Mouse (Mus musculus) spleen, adult 2 months (tissue): ENCODE data around the gene Camta1.

Experiments used
- CTCF ChIP-seq: fragments of 200-500 bp; IDR thresholded peaks from 2 replicates; pipeline ENCODE4 v1.5.1; 2011; ENCODE audit warnings: mild to moderate bottlenecking, inconsistent platforms; ENCODE audit not compliant: insufficient read depth, insufficient read length, insufficient replicate concordance; ENCODE audit errors: extremely low read depth
- POLR2A ChIP-seq: fragments of 200-500 bp; IDR thresholded peaks from 2 replicates; pipeline ENCODE4 v1.6.1; 2011; ENCODE audit warnings: low read depth, low read length, inconsistent platforms

- TF ChIP-seq CTCF (no peak), POLR2A (no peak)
Observed at GRCm38 (mm10) chr4:151859275-151859674, 2.4 kb downstream of the Camta1 start.
